Mouse (Mus musculus) left cerebral cortex, adult 18-20 months (tissue): ENCODE measurements around the gene Ifi27l2a. TPM values are rescaled to one million over a fixed set of nuclear protein-coding genes. Genes with fewer than 3 reads are reported as not detected.

Experiments used
- DNase-seq, 2 experiments: peaks; one replicate each; pipeline ENCODE4 v3.0.0; 2021 to 2022; ENCODE audit warnings: low spot score in 2 of 2, mixed read lengths in 1 of 2
- total RNA-seq, 2 experiments: library from RNA; stranded (reverse); gene quantifications; 2 replicates each; pipeline ENCODE4 v1.2.3; 2021

The Ifi27l2a gene
- total RNA-seq, 2 experiments from 2014 or later, result 4.3 TPM

DNA sequence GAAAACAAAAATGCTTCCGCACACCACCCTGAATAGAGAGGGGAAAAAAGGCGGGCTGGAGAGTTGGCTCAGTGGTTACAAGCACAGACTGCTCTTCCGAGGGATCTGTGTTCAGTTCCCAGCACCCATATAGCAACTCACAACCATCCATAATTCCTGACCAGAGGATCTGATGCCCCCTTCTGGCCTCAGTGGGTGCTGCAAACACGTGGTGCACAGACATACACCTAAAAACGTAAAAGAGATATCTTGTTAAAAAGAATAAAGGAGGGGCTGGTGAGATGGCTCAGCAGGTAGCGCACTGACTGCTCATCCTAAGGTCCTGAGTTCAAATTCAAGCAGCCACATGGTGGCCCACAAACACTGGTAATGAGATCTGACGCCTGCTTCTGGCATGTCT is 16.8 kb downstream of the Ifi27l2a start:
- no peak for DNase-seq

DNA sequence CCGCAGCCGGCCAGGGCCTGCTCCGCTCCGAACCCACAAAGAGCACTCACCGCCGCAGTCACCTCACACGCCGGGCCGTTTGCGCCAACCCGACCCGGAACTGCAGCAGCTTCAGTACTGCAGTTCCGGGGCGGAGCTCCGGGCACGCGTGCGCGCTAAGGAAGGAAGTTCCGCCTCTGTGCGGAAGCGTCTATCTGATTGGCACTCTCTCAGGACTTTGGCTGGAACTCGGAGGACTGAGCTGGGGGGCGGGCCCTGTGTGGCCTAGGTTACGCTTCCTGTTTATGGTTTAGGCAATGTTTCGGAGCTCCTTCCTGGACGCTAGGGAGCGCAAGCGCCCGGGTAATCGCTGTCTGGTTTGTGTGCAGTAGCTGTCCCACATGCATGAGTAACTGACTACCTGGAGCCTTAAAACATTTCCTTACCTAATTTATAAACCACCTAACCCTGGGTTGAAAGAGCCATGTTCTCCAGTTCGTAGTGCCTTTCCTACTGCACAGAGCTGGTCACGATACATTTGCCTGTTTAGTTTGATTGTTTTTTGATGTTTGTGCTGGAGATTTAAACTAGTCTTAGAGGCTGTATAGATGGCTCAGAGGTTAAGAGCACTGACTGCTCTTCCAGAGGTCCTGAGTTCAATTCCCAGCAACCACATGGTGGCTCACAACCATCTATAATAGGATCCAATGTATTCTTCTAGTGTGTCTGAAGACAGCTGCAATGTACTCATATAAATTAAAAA is 17.6 kb downstream of the Ifi27l2a start, which contains the start of gene Ddx24:
Gene Ddx24, minus strand, starts transcription at position 102 of the 742 bp plus-strand sequence.
- DNase-seq, result peak; percentile 94 to 99

DNA sequence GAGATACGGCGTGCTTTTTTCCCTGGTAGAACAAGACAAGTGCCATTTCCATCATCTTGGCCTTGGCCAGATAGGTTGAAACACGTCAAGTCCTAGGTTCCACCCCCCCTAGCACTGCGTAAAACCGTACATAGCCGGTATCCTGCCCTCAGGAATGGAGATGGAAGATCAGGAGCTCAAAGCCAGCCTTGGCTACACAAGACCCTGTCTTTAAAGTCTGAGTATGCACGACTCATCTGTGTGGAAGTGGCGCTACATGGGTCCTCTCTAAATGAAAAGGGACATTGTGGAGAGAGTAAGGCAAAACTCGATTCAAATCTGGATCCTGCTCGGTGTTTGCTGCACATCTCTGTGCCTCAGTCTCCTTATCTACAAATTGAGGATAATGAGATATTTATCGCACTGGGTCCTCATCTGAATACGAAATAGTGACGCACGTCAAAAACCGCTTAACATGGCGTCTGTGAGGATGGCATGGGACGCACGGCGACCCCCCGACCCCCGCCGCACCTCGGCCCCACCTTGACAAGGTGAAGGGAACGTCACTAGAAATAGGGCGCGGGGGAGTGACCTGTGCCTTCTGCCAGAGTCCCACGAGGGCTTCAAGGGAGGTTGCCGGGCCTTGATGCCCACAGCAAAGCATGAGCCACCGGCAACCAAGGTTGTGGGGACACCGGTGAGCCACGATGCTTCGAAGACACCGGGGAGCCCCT is 18.3 kb downstream of the Ifi27l2a start:
- peak in 1 of 2 experiments; percentile 23 for DNase-seq

DNA sequence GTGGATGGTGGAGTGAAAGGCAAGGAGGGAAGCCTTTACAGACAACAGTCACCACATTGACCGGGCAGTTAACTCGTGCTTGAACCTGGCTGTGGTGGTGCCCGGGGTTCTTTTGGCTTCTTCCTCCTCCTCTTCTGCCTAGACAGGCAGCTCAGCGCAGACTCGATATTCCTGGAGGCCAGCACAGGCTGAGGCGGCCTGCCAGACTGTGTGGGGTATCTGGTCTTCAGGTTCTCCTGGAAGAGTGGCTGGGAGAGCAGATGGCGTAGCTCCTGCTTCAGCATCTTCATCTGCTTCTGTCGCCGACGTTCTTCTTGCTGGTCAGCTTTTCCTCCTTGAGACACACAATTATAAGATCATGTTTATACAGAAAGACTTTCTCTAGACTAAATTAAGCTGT is 35.3 kb downstream of the Ifi27l2a start:
- DNase-seq, result peak; percentile 66 to 78

DNA sequence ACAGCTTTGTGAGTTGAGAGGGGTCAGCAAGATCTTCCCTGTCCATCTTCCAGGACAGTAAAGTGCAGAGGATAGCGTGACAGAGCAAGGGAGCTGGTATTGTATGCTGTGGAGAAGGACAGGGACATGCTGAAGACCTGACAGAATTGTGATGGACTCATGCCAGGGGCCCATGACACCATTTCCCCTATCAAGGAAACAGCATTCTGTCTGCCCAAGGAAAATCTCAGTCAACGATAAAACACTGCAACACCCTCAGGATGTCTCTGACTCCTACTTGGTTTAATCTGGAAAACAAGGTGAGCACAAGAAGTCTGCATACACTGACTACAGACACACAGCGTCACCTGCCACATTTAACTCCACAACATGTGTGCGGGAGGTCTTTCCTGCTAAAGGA is 35.8 kb downstream of the Ifi27l2a start, which contains the start of gene 9330161L09Rik:
Gene 9330161L09Rik, minus strand, starts transcription at position 101 of the 400 bp plus-strand sequence.
- no peak for DNase-seq

DNA sequence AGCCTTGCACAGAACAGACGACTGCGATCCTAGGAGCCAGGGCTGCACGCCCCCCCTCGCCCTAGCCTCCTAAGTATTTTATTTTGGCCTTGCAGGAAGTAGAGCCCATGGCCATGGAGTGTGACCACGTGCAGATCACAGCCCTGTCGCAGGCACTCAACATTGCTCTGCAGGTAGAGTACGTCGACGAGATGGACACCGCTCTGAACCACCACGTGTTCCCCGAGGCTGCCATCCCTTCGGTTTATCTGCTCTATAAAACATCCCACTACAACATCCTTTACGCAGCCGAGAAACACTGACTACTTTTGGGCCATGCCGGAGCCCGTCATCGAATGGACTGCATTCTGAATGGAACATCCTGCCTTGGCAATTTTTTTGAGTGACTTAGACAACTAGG is 39.3 kb downstream of the Ifi27l2a start:
- no peak for DNase-seq

DNA sequence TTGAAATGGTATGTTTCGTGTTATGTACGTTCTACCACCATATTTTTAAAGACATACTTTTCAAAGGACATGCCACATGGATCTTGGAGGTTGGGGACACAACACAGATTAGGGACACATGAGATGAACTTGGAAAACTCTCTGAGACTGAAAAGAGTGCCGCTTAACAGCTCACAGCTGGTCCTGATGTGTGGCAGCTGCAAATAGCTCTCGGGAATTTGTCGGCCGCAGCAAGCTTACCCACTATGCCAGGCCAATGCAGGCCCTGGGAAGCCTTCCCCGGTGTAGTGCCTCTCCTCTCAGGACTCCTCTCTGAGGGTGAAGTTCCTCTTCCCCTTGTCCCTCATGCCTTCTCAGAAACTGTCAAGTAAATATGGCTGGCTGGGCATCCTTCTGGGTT is 46.7 kb downstream of the Ifi27l2a start:
- DNase-seq, result no peak

DNA sequence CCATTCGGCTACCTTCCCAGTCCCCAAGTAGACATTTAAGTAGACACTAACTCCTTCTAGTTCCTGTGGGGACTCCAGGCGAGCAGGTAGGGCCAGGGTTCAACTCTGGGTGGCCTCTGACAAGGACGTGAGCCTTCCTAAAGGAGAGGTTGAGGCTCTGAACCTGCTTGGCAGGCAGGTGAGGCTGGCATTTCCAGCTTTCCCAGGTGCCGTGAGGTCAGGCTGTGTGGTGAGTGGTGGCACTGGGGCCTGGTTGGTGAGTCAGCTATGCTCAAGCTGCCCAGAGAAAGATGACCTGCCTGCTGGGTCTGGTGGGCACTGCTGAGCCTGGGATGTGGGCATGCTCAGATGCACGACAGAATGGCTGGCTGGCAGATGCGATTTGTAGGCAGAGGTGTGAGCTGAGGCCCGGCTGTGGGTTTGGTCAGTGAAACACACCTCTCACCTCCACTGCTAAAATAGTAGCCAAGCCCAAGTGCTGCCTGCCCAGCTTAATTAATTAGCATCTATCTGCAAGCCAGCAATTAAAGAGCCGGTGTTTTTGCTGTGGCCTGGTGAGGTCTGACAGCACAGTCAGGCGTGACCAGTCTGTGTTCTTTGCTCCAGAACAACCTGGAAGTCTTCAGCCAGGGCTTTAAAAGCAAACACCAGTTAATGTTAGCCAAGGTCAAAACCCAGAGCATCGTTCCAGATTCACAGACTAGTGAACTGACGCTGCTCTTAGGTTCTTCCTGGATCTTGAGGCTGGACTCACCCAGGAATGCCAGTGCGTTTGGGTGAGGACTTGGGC is 47.8 kb downstream of the Ifi27l2a start:
- DNase-seq, result no peak

DNA sequence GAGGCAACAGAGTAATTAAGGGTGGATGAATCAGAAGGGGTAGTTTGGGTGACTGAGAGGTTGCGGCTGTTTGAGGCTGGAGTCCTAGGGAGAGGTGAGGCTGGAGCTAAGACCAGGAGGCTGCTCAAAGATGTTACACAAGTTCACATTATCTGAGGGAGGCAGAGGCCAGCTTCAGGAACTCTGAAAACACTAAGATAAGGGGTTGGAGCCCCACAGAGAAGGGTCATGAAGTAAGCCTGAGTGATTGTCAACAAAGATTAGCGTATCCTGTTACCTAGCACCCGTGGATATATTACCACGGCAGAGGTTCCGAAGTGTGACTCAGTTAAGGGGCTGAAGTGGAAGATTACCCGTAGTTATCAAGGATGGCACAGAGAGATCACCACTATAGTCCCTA is 50.0 kb downstream of the Ifi27l2a start:
- no peak for DNase-seq

Other genes with a start within 250 kb of the Ifi27l2a start
- gene Prima1, start 201.5 kb downstream of the Ifi27l2a start, total RNA-seq, result 1 to 10 TPM; 4.6 to 6.8 TPM
- gene Fam181a, start 132.7 kb downstream of the Ifi27l2a start, total RNA-seq, result 1 to 10 TPM; 2.9 to 4.6 TPM
- 1 to 10 TPM; 3.2 to 3.5 TPM for gene Asb2, start 87.7 kb downstream of the Ifi27l2a start, total RNA-seq
- 10 to 100 TPM; 32.7 to 38.9 TPM for gene Otub2, start 55.0 kb downstream of the Ifi27l2a start, total RNA-seq
- 1 to 10 TPM; 3.0 to 3.9 TPM for gene 9330161L09Rik, start 35.9 kb downstream of the Ifi27l2a start, total RNA-seq
- gene Ddx24, start 17.9 kb downstream of the Ifi27l2a start, total RNA-seq, result 100 to 1,000 TPM; 235 to 238 TPM
- 10 to 100 TPM; 85.7 to 89.8 TPM for gene Ifi27, start 9.5 kb downstream of the Ifi27l2a start, total RNA-seq
- not detected for gene Ifi27l2b, start 13.5 kb upstream of the Ifi27l2a start, total RNA-seq
- 10 to 100 TPM; 26.7 to 28.5 TPM for gene Ppp4r4, start 88.6 kb upstream of the Ifi27l2a start, total RNA-seq
- not detected for gene Serpina10, start 187.8 kb upstream of the Ifi27l2a start, total RNA-seq
- gene Serpina6, start 213.5 kb upstream of the Ifi27l2a start, total RNA-seq, result not detected
- gene Serpina16, start 232.5 kb upstream of the Ifi27l2a start, total RNA-seq, result not detected